Mouse (Mus musculus) C2C12 (cell line): ENCODE results near the gene Gucd1. TPM values are rescaled to one million over a fixed set of nuclear protein-coding genes. Genes with fewer than 3 reads are reported as not detected.

Experiments
- H3K27me3 ChIP-seq: one replicate; pipeline ENCODE4 v1.6.1; 2011; ENCODE audit not compliant: control insufficient read depth, insufficient read depth, insufficient read length
- H3K36me3 ChIP-seq: one replicate; pipeline ENCODE4 v1.6.1; 2011; ENCODE audit not compliant: control insufficient read depth, insufficient read depth
- H3K4me3 ChIP-seq: one replicate; pipeline ENCODE4 v1.5.1; 2011; ENCODE audit warnings: mild to moderate bottlenecking, control low read depth; ENCODE audit not compliant: poor library complexity, insufficient read depth, severe bottlenecking
- H3K79me2 ChIP-seq: one replicate; pipeline ENCODE4 v1.6.1; 2011; ENCODE audit not compliant: control insufficient read depth, insufficient read depth
- H3K79me3 ChIP-seq: one replicate; pipeline ENCODE4 v1.6.1; 2011; ENCODE audit warnings: low read depth, control low read depth
- H3ac ChIP-seq: one replicate; pipeline ENCODE3; 2011; ENCODE audit warnings: low read depth; ENCODE audit not compliant: control insufficient read depth, insufficient read length
- CEBPB ChIP-seq: IDR thresholded peaks from one replicate; pipeline ENCODE4 v1.6.1; 2011; ENCODE audit warnings: low read depth, mild to moderate bottlenecking, control low read depth, moderate library complexity
- CTCF ChIP-seq: IDR thresholded peaks from one replicate; pipeline ENCODE4 v1.5.1; 2011; ENCODE audit not compliant: control insufficient read depth, insufficient read depth, insufficient read length
- FOSL1 ChIP-seq: IDR thresholded peaks from one replicate; pipeline ENCODE4 v1.8.0; 2011; ENCODE audit warnings: mild to moderate bottlenecking, low read length; ENCODE audit not compliant: poor library complexity, insufficient read depth, severe bottlenecking
- MAX ChIP-seq: IDR thresholded peaks from one replicate; pipeline ENCODE4 v1.6.1; 2011; ENCODE audit warnings: mild to moderate bottlenecking, control low read depth
- MYOD1 ChIP-seq: IDR thresholded peaks from one replicate; pipeline ENCODE4 v1.6.1; 2011; ENCODE audit warnings: low read depth; ENCODE audit not compliant: control insufficient read depth, insufficient read length
- MYOG ChIP-seq: IDR thresholded peaks from one replicate; pipeline ENCODE4 v1.6.1; 2011; ENCODE audit not compliant: control insufficient read depth, insufficient read length; ENCODE audit errors: extremely low read depth
- USF1 ChIP-seq: IDR thresholded peaks from one replicate; pipeline ENCODE4 v1.6.1; 2011; ENCODE audit warnings: low read depth, mild to moderate bottlenecking, control low read depth, moderate library complexity
- polyA plus RNA-seq: library from polyadenylated mRNA; unstranded; fragments of >200 nt; fragmentation: generic; extraction: Trizol; gene quantifications from one replicate; pipeline ENCODE4 v1.2.1, GENCODE M21; 2012; ENCODE audit warnings: missing spikeins

Gene Gucd1
- polyA plus RNA-seq, 1 experiment, result 15.7 TPM

- Histone ChIP-seq H3K27me3 (no peaks in the 10 kb centered on the region), H3K4me3 (no peak overlapping the region), H3ac (no peak overlapping the region), H3K79me2 (no peaks in the 10 kb centered on the region), H3K36me3 (no peaks in the 10 kb centered on the region), H3K79me3 (no peaks in the 10 kb centered on the region)
- TF ChIP-seq FOSL1 (no peak), MYOD1 (no peak), USF1 (no peak), MAX (no peak), CEBPB (no peak), CTCF (no peak)
Observed at GRCm38 (mm10) chr10:75430633-75431032, 87.1 kb downstream of the Gucd1 start.

DNA sequence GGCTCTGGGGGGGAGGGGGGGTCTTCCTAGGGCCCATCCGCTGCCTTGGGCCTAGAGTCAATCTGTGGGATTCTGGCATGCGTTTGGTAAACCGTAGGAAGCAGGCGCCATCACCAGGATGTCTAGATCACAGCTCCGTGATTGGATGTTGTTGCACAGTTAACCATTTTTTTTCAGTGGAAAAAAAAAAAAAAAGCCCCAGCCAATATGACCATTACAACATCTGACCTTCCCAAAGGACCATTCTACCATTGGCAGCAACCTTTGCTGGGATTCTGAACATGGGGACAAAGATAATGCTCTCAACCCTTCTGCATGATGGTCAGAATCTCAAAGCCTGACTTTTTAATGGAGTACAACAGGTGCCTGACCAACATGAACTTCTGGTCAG is 87.6 kb downstream of the Gucd1 start:
- TF ChIP-seq MYOD1 (no peak), CTCF (no peak), MAX (no peak), MYOG (no peak), USF1 (no peak), FOSL1 (no peak), CEBPB (no peak)
- Histone ChIP-seq H3K79me3 (no peaks in the 10 kb centered on the region), H3ac (no peak overlapping the region), H3K4me3 (no peak overlapping the region), H3K27me3 (no peaks in the 10 kb centered on the region), H3K79me2 (no peaks in the 10 kb centered on the region), H3K36me3 (no peaks in the 10 kb centered on the region)

GRCm38 (mm10) chr10:75429522-75430146 is 88.1 kb downstream of the Gucd1 start:
- Histone ChIP-seq H3K79me3 (no peaks in the 10 kb centered on the region), H3K36me3 (no peaks in the 10 kb centered on the region), H3K4me3 (no peak overlapping the region), H3K27me3 (no peaks in the 10 kb centered on the region), H3K79me2 (no peaks in the 10 kb centered on the region), H3ac (no peak overlapping the region)
- TF ChIP-seq MYOD1 (no peak), MYOG (no peak), CTCF (no peak), FOSL1 (no peak), USF1 (no peak), MAX (no peak), CEBPB (no peak)

GRCm38 (mm10) chr10:75429004-75429380 is 88.8 kb downstream of the Gucd1 start:
- H3K36me3 ChIP-seq, result no peaks in the 10 kb centered on the region
- TF ChIP-seq FOSL1 (no peak), MYOG (no peak), MAX (no peak), CEBPB (no peak), MYOD1 (no peak), USF1 (no peak), CTCF (no peak)
- no peaks in the 10 kb centered on the region for H3K27me3 ChIP-seq
- H3K79me2 ChIP-seq, result no peaks in the 10 kb centered on the region
- no peak overlapping the region for H3ac ChIP-seq
- no peaks in the 10 kb centered on the region for H3K79me3 ChIP-seq
- no peak overlapping the region for H3K4me3 ChIP-seq

DNA sequence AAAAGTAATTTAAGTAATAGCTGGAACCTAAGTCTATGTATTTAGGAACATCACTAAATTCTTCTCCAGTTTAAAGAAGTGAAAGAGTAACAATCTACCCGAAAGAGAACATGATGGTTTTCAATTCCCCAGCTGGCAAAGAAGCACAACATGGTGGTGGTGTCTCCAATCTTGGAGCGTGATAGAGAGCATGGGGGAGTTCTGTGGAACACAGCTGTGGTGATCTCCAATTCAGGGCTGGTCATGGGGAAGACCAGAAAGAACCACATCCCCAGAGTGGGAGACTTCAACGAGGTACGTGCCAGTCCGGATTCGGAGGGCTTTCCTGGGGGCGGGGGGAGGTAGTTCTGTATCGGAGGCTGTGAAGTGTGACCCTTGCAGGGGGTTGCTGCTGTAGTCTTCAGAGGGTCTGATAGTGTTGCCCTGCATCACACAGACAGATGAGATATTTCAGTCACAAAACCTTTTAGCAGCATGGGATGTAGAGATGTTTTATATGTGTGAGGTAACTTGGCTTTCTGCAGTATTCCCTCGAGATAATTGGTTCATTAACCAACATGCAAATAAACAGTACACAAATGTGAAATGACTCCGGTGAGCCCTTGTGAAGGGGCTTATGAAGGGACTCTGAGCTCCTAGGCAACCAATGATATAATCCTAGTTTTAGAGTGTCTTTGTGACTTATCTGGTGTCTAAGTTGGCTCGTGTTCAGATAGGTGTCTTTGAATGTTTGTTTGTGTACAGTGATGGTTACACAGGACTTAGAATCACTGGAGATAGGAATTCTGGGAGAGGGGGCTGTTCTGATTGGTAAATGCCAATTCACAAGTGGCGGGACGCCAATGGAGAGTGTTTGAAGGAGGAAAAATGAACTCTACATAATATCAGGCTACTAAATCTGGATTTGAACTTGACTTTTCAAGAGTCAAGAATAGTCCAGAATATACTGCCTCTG is 89.4 kb downstream of the Gucd1 start:
- Histone ChIP-seq H3K27me3 (no peaks in the 10 kb centered on the region), H3K79me2 (no peaks in the 10 kb centered on the region), H3K79me3 (no peaks in the 10 kb centered on the region), H3K36me3 (no peaks in the 10 kb centered on the region), H3K4me3 (no peak overlapping the region), H3ac (no peak overlapping the region)
- no peak for TF ChIP-seq CEBPB
- no peak for TF ChIP-seq MAX
- TF ChIP-seq MYOG, result no peak
- no peak for TF ChIP-seq FOSL1
- no peak for TF ChIP-seq MYOD1
- TF ChIP-seq CTCF, result no peak
- no peak for TF ChIP-seq USF1
